Mouse (Mus musculus): Measurements from ENCODE around the gene Cyp2d11. TPM values are rescaled to one million over a fixed set of nuclear protein-coding genes. Genes with fewer than 3 reads are reported as not detected.
A peak's percentile ranks its signal among the peaks of the same experiment; 100 is the strongest.
"Not testable (repeated sequence)": the region's sequence is repeated elsewhere in the genome, so short reads cannot be mapped to it uniquely, and the experiment has no call there.

Cyp2d11 gene
- polyA plus RNA-seq, 1 experiment from 2014 or later: not detected

- ATAC-seq; H3K9ac ChIP-seq (ENCODE audit: low read depth, low read length); H3K4me2 ChIP-seq (ENCODE audit: low read length); H3K36me3 ChIP-seq (ENCODE audit: control insufficient read depth, insufficient read depth, low read length); H3K27ac ChIP-seq (ENCODE audit: low read length); H3K9me3 ChIP-seq (replicated peaks; ENCODE audit: control insufficient read depth, low read length, poor library complexity, severe bottlenecking); H3K4me1 ChIP-seq (ENCODE audit: control insufficient read depth, insufficient read depth, low read length); H3K4me3 ChIP-seq (ENCODE audit: low read depth, low read length); H3K27me3 ChIP-seq (ENCODE audit: control insufficient read depth, insufficient read depth, low read depth, low read length): not testable (repeated sequence)
- 93% methylated on average over 3 of the region's 3 CpGs for WGBS
These were observed 2.1 kb upstream of the Cyp2d11 start for GRCm38 (mm10) chr15:82395955-82396354.

- H3K27me3 ChIP-seq (ENCODE audit: control insufficient read depth, insufficient read depth, low read depth, low read length); ATAC-seq; H3K36me3 ChIP-seq (ENCODE audit: control insufficient read depth, insufficient read depth, low read length); H3K4me1 ChIP-seq (ENCODE audit: control insufficient read depth, insufficient read depth, low read length); H3K4me2 ChIP-seq (ENCODE audit: low read length); H3K9ac ChIP-seq (ENCODE audit: low read depth, low read length); H3K27ac ChIP-seq (ENCODE audit: low read length); H3K9me3 ChIP-seq (replicated peaks; ENCODE audit: control insufficient read depth, low read length, poor library complexity, severe bottlenecking); H3K4me3 ChIP-seq (ENCODE audit: low read depth, low read length): not testable (repeated sequence)
- WGBS: 95% methylated on average over 10 of the region's 10 CpGs
These were observed 3.9 kb downstream of the Cyp2d11 start for GRCm38 (mm10) chr15:82389916-82390315.

GRCm38 (mm10) chr15:82385729-82386128, 8.1 kb downstream of the Cyp2d11 start:
- Histone ChIP-seq H3K4me2 (ENCODE audit: low read length) (no peak overlapping the region), H3K27ac (ENCODE audit: low read length) (no peak overlapping the region), H3K36me3 (ENCODE audit: control insufficient read depth, insufficient read depth, low read length) (no peaks in the 10 kb centered on the region), H3K9me3 (replicated peaks; ENCODE audit: control insufficient read depth, low read length, poor library complexity, severe bottlenecking) (no peaks in the 10 kb centered on the region), H3K4me1 (ENCODE audit: control insufficient read depth, insufficient read depth, low read length) (peaks cover 3% of the 10 kb centered on the region; the same call in 1 of the 2 replicates), H3K9ac (ENCODE audit: low read depth, low read length) (no peak overlapping the region), H3K27me3 (ENCODE audit: control insufficient read depth, insufficient read depth, low read depth, low read length) (no peaks in the 10 kb centered on the region), H3K4me3 (ENCODE audit: low read depth, low read length) (no peak overlapping the region)
- WGBS: 91% methylated on average over 2 of the region's 2 CpGs
- no peak for ATAC-seq

GRCm38 (mm10) chr15:82382441-82382840, 11.4 kb downstream of the Cyp2d11 start:
- Histone ChIP-seq H3K4me2 (ENCODE audit: low read length) (no peak overlapping the region), H3K27me3 (ENCODE audit: control insufficient read depth, insufficient read depth, low read depth, low read length) (no peaks in the 10 kb centered on the region), H3K9me3 (replicated peaks; ENCODE audit: control insufficient read depth, low read length, poor library complexity, severe bottlenecking) (no peaks in the 10 kb centered on the region), H3K9ac (ENCODE audit: low read depth, low read length) (no peak overlapping the region), H3K36me3 (ENCODE audit: control insufficient read depth, insufficient read depth, low read length) (no peaks in the 10 kb centered on the region), H3K27ac (ENCODE audit: low read length) (no peak overlapping the region), H3K4me3 (ENCODE audit: low read depth, low read length) (no peak overlapping the region), H3K4me1 (ENCODE audit: control insufficient read depth, insufficient read depth, low read length) (peaks cover 3% of the 10 kb centered on the region; the same call in 1 of the 2 replicates)
- ATAC-seq: no peak
- WGBS: 95% methylated on average over 2 of the region's 2 CpGs

- Histone ChIP-seq H3K27me3 (ENCODE audit: control insufficient read depth, insufficient read depth, low read depth, low read length) (no peaks in the 10 kb centered on the region), H3K4me2 (ENCODE audit: low read length) (peak overlapping the region; percentile 65), H3K9ac (ENCODE audit: low read depth, low read length) (peak overlapping the region; percentile 42), H3K27ac (ENCODE audit: low read length) (no peak overlapping the region), H3K9me3 (replicated peaks; ENCODE audit: control insufficient read depth, low read length, poor library complexity, severe bottlenecking) (no peaks in the 10 kb centered on the region), H3K36me3 (ENCODE audit: control insufficient read depth, insufficient read depth, low read length) (no peaks in the 10 kb centered on the region), H3K4me3 (ENCODE audit: low read depth, low read length) (peak overlapping the region; percentile 32), H3K4me1 (ENCODE audit: control insufficient read depth, insufficient read depth, low read length) (peaks cover 3% of the 10 kb centered on the region; the same call in 1 of the 2 replicates)
- no peak for ATAC-seq
- WGBS: 29% methylated on average over 7 of the region's 7 CpGs
These were observed 13.1 kb downstream of the Cyp2d11 start for GRCm38 (mm10) chr15:82380714-82381062.

GRCm38 (mm10) chr15:82379871-82380713, 13.7 kb downstream of the Cyp2d11 start, which contains the start of gene Cyp2d22:
Cyp2d22 (minus strand) TSS chr15:82380260.
- Histone ChIP-seq H3K36me3 (ENCODE audit: control insufficient read depth, insufficient read depth, low read length) (no peaks in the 10 kb centered on the region), H3K4me2 (ENCODE audit: low read length) (peak within 1 kb of the TSS; percentile 65), H3K4me1 (ENCODE audit: control insufficient read depth, insufficient read depth, low read length) (peaks cover 3% of the 10 kb centered on the region; the same call in 1 of the 2 replicates), H3K9me3 (replicated peaks; ENCODE audit: control insufficient read depth, low read length, poor library complexity, severe bottlenecking) (no peaks in the 10 kb centered on the region), H3K27ac (ENCODE audit: low read length) (no peak within 1 kb of the TSS), H3K27me3 (ENCODE audit: control insufficient read depth, insufficient read depth, low read depth, low read length) (no peaks in the 10 kb centered on the region), H3K4me3 (ENCODE audit: low read depth, low read length) (peak within 1 kb of the TSS; percentile 32), H3K9ac (ENCODE audit: low read depth, low read length) (peak within 1 kb of the TSS; percentile 45)
- WGBS: 3% methylated on average over 16 of the region's 24 CpGs
- peak; percentile 32; the same call in 1 of the 2 replicates for ATAC-seq

- 16% methylated on average over 7 of the region's 7 CpGs for WGBS
- 0 out of 2 replicates have a peak, but pooled peaks have one; percentile 11 for ATAC-seq
These were observed 14.3 kb downstream of the Cyp2d11 start for GRCm38 (mm10) chr15:82379511-82379870.

GRCm38 (mm10) chr15:82378261-82379180, 15.3 kb downstream of the Cyp2d11 start:
- no peaks in the 10 kb centered on the region for H3K27me3 ChIP-seq (ENCODE audit: control insufficient read depth, insufficient read depth, low read depth, low read length)
- H3K4me3 ChIP-seq (ENCODE audit: low read depth, low read length): no peak overlapping the region
- peaks cover 3% of the 10 kb centered on the region; the same call in 1 of the 2 replicates for H3K4me1 ChIP-seq (ENCODE audit: control insufficient read depth, insufficient read depth, low read length)
- H3K27ac ChIP-seq (ENCODE audit: low read length): 0 out of 2 replicates have a peak overlapping the region, but pooled peaks have one; percentile 15
- ATAC-seq: no peak
- no peaks in the 10 kb centered on the region for H3K36me3 ChIP-seq (ENCODE audit: control insufficient read depth, insufficient read depth, low read length)
- no peak overlapping the region for H3K4me2 ChIP-seq (ENCODE audit: low read length)
- H3K9me3 ChIP-seq (replicated peaks; ENCODE audit: control insufficient read depth, low read length, poor library complexity, severe bottlenecking): no peaks in the 10 kb centered on the region
- H3K9ac ChIP-seq (ENCODE audit: low read depth, low read length): no peak overlapping the region
- WGBS: 52% methylated on average over 15 of the region's 15 CpGs

More at GRCm38 (mm10) chr15:82379511-82379870, 14.3 kb downstream of the Cyp2d11 start:
- no peaks in the 10 kb centered on the region for H3K27me3 ChIP-seq (ENCODE audit: control insufficient read depth, insufficient read depth, low read depth, low read length)
- H3K4me3 ChIP-seq (ENCODE audit: low read depth, low read length): peak overlapping the region; percentile 32
- H3K4me2 ChIP-seq (ENCODE audit: low read length): peak overlapping the region; percentile 65; the same call in 1 of the 2 replicates
- H3K9ac ChIP-seq (ENCODE audit: low read depth, low read length): 0 out of 2 replicates have a peak overlapping the region, but pooled peaks have one; percentile 45
- H3K9me3 ChIP-seq (replicated peaks; ENCODE audit: control insufficient read depth, low read length, poor library complexity, severe bottlenecking): no peaks in the 10 kb centered on the region
- H3K27ac ChIP-seq (ENCODE audit: low read length): no peak overlapping the region
- H3K36me3 ChIP-seq (ENCODE audit: control insufficient read depth, insufficient read depth, low read length): no peaks in the 10 kb centered on the region
- peaks cover 3% of the 10 kb centered on the region; the same call in 1 of the 2 replicates for H3K4me1 ChIP-seq (ENCODE audit: control insufficient read depth, insufficient read depth, low read length)
